Mouse (Mus musculus): ENCODE measurements around the gene Stk10.
"Not testable (repeated sequence)": the region's sequence is repeated elsewhere in the genome, so short reads cannot be mapped to it uniquely, and the experiment has no call there.

The Stk10 gene

GRCm38 (mm10) chr11:32605131-32605860 lies 72.2 kb downstream of the Stk10 start:
- no peak for DNase-seq

- no peak for DNase-seq
Measured at GRCm38 (mm10) chr11:32605907-32606306, 72.8 kb downstream of the Stk10 start.

GRCm38 (mm10) chr11:32607319-32607718 lies 74.2 kb downstream of the Stk10 start:
- DNase-seq = no peak

GRCm38 (mm10) chr11:32610616-32611015 lies 77.5 kb downstream of the Stk10 start:
- DNase-seq = no peak

GRCm38 (mm10) chr11:32612304-32612703 lies 79.2 kb downstream of the Stk10 start:
- DNase-seq = no peak

- no peak for DNase-seq
Measured at GRCm38 (mm10) chr11:32614463-32614862, 81.4 kb downstream of the Stk10 start.

GRCm38 (mm10) chr11:32615561-32615960 lies 82.5 kb downstream of the Stk10 start:
- DNase-seq = no peak

- no peak for DNase-seq
Measured at GRCm38 (mm10) chr11:32616091-32616490, 83.0 kb downstream of the Stk10 start.

GRCm38 (mm10) chr11:32618036-32618435 lies 84.9 kb downstream of the Stk10 start:
- no peak for DNase-seq

GRCm38 (mm10) chr11:32618641-32619040 lies 85.5 kb downstream of the Stk10 start:
- DNase-seq = not testable (repeated sequence)

GRCm38 (mm10) chr11:32619257-32619816 lies 86.2 kb downstream of the Stk10 start:
- peak; percentile 32 for DNase-seq

GRCm38 (mm10) chr11:32619866-32620456 lies 86.9 kb downstream of the Stk10 start:
- DNase-seq = no peak

GRCm38 (mm10) chr11:32621831-32622478 lies 88.8 kb downstream of the Stk10 start:
- no peak for DNase-seq

GRCm38 (mm10) chr11:32622479-32623190 lies 89.5 kb downstream of the Stk10 start:
- no peak for DNase-seq

GRCm38 (mm10) chr11:32623236-32623635 lies 90.1 kb downstream of the Stk10 start:
- DNase-seq = no peak

GRCm38 (mm10) chr11:32623912-32624311 lies 90.8 kb downstream of the Stk10 start:
- DNase-seq = no peak

GRCm38 (mm10) chr11:32625677-32626076 lies 92.6 kb downstream of the Stk10 start:
- peak; percentile 84 for DNase-seq

GRCm38 (mm10) chr11:32626079-32626478 lies 93.0 kb downstream of the Stk10 start:
- no peak for DNase-seq

GRCm38 (mm10) chr11:32627900-32628299 lies 94.8 kb downstream of the Stk10 start:
- DNase-seq = no peak

GRCm38 (mm10) chr11:32629713-32630211 lies 96.7 kb downstream of the Stk10 start:
- no peak for DNase-seq

GRCm38 (mm10) chr11:32632671-32633070 lies 99.6 kb downstream of the Stk10 start:
- no peak for DNase-seq

- DNase-seq = peak; percentile 49
Measured at GRCm38 (mm10) chr11:32633542-32633941, 100.4 kb downstream of the Stk10 start.

- no peak for DNase-seq
Measured at GRCm38 (mm10) chr11:32634143-32634542, 101.0 kb downstream of the Stk10 start.
